Mouse (Mus musculus) intestine, postnatal 0 days (tissue): ENCODE results near the gene A830018L16Rik. TPM values are rescaled to one million over a fixed set of nuclear protein-coding genes. Genes with fewer than 3 reads are reported as not detected.
A peak's percentile ranks its signal among the peaks of the same experiment; 100 is the strongest.

Experiments
- ATAC-seq: fragments of 200-750 bp; cut with Nextera tagmentation; 2 replicates; pipeline ENCODE4 v1.8.0; 2017; ENCODE audit warnings: mild to moderate bottlenecking, moderate TSS enrichment, moderate library complexity
- H3K27ac ChIP-seq: fragments of 300-500 bp; sonication (generic); 2 replicates; pipeline ENCODE4 v1.5.1; 2014; ENCODE audit warnings: mild to moderate bottlenecking, low read depth, low read length, moderate library complexity
- H3K27me3 ChIP-seq: fragments of 300-500 bp; sonication (generic); replicated peaks from 2 replicates; pipeline ENCODE4 v1.6.1; 2014; ENCODE audit warnings: low read length, mixed read lengths; ENCODE audit not compliant: control insufficient read depth, insufficient read depth
- H3K36me3 ChIP-seq: fragments of 300-500 bp; sonication (generic); 2 replicates; pipeline ENCODE4 v1.6.1; 2014; ENCODE audit warnings: mild to moderate bottlenecking, moderate library complexity; ENCODE audit not compliant: control insufficient read depth, insufficient read depth
- H3K4me1 ChIP-seq: fragments of 300-500 bp; sonication (generic); replicated peaks from 2 replicates; pipeline ENCODE4 v1.6.1; 2014; ENCODE audit warnings: antibody characterized with exemption, low read length, mixed read lengths; ENCODE audit not compliant: control insufficient read depth, insufficient read depth
- H3K4me2 ChIP-seq: fragments of 300-500 bp; sonication (generic); replicated peaks from 2 replicates; pipeline ENCODE4 v1.6.1; 2014; ENCODE audit warnings: low read depth, mild to moderate bottlenecking, moderate library complexity
- H3K4me3 ChIP-seq: fragments of 300-500 bp; sonication (generic); 2 replicates; pipeline ENCODE4 v1.5.1; 2014; ENCODE audit warnings: low read depth, low read length
- H3K9ac ChIP-seq: fragments of 300-500 bp; sonication (generic); 2 replicates; pipeline ENCODE4 v1.6.1; 2014; ENCODE audit warnings: mild to moderate bottlenecking, low read depth, low read length
- H3K9me3 ChIP-seq: fragments of 300-500 bp; sonication (generic); 2 replicates; pipeline ENCODE4 v1.6.1; 2016; ENCODE audit warnings: mixed run types; ENCODE audit not compliant: control insufficient read depth
- CTCF ChIP-seq: sonication (generic); IDR thresholded peaks from 2 replicates; pipeline ENCODE4 v1.5.1; 2016; ENCODE audit warnings: low read depth, mild to moderate bottlenecking, control low read depth, antibody characterized with exemption, moderate library complexity
- WGBS: fragments of 180-500 bp; shearing (Covaris S2); extraction: QIAGEN DNeasy Blood & Tissue Kit; methylation state at CpG from one replicate; pipeline ENCODE4 v1.1.7; 2014; 5-methylcytosine and 5-hydroxymethylcytosine counted together
- polyA plus RNA-seq: library from polyadenylated mRNA; unstranded; fragments of >200 nt; fragmentation: Nextera tagmentation; extraction: Ambion mirVana; gene quantifications from 2 replicates; pipeline ENCODE4 v1.2.1, GENCODE M21; 2015

Gene A830018L16Rik
- polyA plus RNA-seq, 1 experiment from 2014 or later, result 0.91 TPM

DNA sequence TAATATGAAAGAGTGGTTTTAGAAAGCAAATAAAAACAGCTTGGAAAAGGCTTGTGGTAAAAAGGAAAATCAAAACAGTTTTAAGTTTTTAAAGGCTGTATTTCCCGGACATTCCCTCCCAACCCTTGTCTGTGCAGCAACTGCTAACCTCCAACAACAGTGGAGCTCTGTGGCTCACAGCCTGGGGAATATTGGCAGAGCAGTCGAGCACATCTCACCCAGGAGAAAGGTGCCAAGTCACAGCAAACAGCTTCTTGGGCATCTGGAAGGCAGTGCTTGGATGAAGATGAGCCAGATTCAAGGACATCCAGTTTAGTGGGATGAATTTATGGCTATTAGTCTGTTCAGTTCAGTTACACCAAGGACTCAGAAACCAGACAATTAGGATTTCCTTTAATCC is 381.8 kb downstream of the A830018L16Rik start:
- no peak for TF ChIP-seq CTCF
- Histone ChIP-seq H3K4me1 (no peaks in the 10 kb centered on the region), H3K4me2 (no peak overlapping the region), H3K36me3 (no peaks in the 10 kb centered on the region), H3K27me3 (no peaks in the 10 kb centered on the region), H3K4me3 (no peak overlapping the region), H3K9ac (no peak overlapping the region), H3K9me3 (no peaks in the 10 kb centered on the region), H3K27ac (no peak overlapping the region)
- WGBS, result 53% methylated on average over 2 of the region's 2 CpGs
- ATAC-seq, result no peak

DNA sequence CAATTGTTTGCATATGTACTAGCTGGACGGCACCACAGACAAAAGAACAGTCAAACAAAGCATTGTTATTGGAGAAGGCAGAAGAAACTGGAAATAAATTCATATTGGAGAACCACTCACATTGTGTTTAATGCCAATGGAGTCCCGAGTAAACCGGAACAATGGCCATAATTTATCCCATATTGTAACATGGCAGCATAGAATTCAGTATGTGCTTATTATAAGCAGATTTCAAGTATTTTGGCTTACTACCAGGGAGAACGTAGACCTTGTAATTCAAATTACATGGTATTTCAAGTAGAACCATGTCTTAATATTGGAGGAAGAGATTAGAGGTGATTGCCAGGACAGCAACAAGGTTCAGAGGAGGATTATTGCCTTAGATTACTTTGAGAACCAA is 458.9 kb downstream of the A830018L16Rik start:
- no peaks in the 10 kb centered on the region for H3K9me3 ChIP-seq
- H3K9ac ChIP-seq, result no peak overlapping the region
- no peak for ATAC-seq

DNA sequence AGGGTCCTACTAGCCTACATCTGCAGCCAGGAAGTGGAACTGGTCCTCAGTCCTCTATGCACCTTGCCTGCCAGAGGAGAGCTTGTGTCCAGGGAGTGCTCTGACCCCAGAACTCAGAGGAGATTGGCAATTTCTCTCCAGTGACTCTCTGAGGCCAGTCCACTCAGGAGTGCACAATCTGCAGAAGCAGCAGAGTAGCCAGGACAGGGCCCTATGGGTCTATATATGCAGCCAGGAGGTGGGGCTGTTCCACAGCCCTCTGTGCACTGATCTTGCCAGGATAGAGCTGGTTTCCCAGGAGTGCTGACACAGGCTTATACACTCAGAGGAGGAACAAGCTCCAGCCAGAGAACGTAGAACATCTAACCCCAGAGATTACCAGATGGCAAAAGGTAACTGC is 459.7 kb downstream of the A830018L16Rik start:
- Histone ChIP-seq H3K4me2 (no peak overlapping the region), H3K27me3 (no peaks in the 10 kb centered on the region), H3K36me3 (no peaks in the 10 kb centered on the region), H3K9me3 (no peaks in the 10 kb centered on the region), H3K4me1 (no peaks in the 10 kb centered on the region), H3K9ac (no peak overlapping the region), H3K27ac (no peak overlapping the region), H3K4me3 (no peak overlapping the region)
- TF ChIP-seq CTCF, result peak; percentile 22; the same call in 1 of the 2 replicates
- WGBS, result 83% methylated on average over 1 of the region's 1 CpGs
- no peak for ATAC-seq

More for the DNA sequence above, 458.9 kb downstream of the A830018L16Rik start:
- no peak for TF ChIP-seq CTCF
- H3K27ac ChIP-seq, result no peak overlapping the region
- H3K4me2 ChIP-seq, result no peak overlapping the region
- no peaks in the 10 kb centered on the region for H3K4me1 ChIP-seq
- no peaks in the 10 kb centered on the region for H3K36me3 ChIP-seq
- WGBS, result 77% methylated on average over 4 of the region's 4 CpGs
- no peaks in the 10 kb centered on the region for H3K27me3 ChIP-seq
- H3K4me3 ChIP-seq, result no peak overlapping the region

DNA sequence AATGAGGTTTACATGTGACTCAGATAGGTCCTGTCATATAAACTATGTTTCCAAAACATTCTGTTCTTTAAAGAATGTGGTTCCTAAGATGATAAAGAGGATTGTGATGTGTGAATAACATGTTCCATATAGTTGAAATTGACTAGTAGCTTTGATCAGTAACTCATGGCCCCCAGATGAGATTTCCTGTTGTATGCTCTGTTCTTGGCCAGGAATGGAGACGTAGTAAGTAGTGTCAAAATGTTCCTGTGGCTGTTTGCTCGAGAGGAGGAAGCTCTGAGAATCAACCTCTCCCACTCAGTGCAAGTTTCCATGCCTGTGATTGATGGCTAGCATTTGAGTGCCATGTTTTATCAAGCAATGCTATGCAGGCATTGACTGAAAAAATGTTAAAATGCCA is 467.8 kb downstream of the A830018L16Rik start:
- Histone ChIP-seq H3K9ac (no peak overlapping the region), H3K36me3 (no peaks in the 10 kb centered on the region), H3K4me3 (no peak overlapping the region), H3K27ac (no peak overlapping the region), H3K4me1 (no peaks in the 10 kb centered on the region), H3K9me3 (no peaks in the 10 kb centered on the region), H3K27me3 (no peaks in the 10 kb centered on the region), H3K4me2 (no peak overlapping the region)
- ATAC-seq, result no peak
- 32% methylated on average over 2 of the region's 2 CpGs for WGBS
- TF ChIP-seq CTCF, result no peak

DNA sequence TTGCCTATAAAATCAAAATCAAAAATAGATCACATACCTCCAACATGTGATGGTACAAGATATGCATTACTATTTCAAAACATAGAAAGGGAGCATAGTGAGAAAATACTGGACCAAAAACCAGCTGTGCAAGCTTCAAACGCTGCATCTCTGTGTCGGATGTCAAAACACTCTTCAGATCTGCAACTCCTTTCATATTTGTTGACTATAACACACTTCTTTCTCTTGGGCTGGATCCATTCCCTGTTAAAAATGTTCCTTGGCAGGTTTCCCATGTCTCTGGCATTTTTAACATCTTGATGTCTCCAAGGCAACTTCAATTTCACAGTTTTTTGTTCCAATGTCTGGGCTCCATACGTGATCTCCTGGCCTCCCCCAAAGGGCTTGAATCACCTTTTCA is 481.8 kb downstream of the A830018L16Rik start:
- no peaks in the 10 kb centered on the region for H3K27me3 ChIP-seq
- 63% methylated on average over 3 of the region's 3 CpGs for WGBS
- no peak for TF ChIP-seq CTCF
- H3K9me3 ChIP-seq, result no peaks in the 10 kb centered on the region
- H3K9ac ChIP-seq, result no peak overlapping the region
- no peak for ATAC-seq
- H3K4me1 ChIP-seq, result no peaks in the 10 kb centered on the region
- no peaks in the 10 kb centered on the region for H3K36me3 ChIP-seq
- no peak overlapping the region for H3K27ac ChIP-seq
- no peak overlapping the region for H3K4me3 ChIP-seq
- no peak overlapping the region for H3K4me2 ChIP-seq

DNA sequence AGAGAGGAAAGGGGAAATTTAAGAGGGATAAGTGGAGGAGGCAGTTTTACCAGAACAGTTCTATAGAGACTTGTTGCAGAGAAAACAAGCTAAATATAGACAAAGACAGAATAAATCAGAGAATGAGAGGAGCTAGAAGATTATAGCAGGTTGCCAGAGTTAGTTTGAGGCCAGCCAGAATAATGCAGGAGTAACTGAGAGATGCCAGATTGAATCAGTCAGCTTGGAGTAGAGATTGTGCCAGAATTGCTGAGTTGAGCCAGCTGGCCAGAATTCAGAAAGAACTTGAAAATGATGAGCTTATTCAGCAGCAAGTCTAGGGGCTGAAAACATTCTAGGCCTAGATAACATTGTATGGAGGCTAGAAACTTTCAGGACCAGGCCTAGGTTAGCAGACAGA is 502.0 kb downstream of the A830018L16Rik start:
- Histone ChIP-seq H3K9me3 (0 out of 2 replicates have a peak, but pooled peaks cover 3% of the 10 kb centered on the region), H3K9ac (no peak overlapping the region), H3K27ac (no peak overlapping the region), H3K4me2 (no peak overlapping the region), H3K27me3 (no peaks in the 10 kb centered on the region), H3K4me3 (no peak overlapping the region), H3K4me1 (no peaks in the 10 kb centered on the region), H3K36me3 (no peaks in the 10 kb centered on the region)
- ATAC-seq, result no peak
- TF ChIP-seq CTCF, result no peak

DNA sequence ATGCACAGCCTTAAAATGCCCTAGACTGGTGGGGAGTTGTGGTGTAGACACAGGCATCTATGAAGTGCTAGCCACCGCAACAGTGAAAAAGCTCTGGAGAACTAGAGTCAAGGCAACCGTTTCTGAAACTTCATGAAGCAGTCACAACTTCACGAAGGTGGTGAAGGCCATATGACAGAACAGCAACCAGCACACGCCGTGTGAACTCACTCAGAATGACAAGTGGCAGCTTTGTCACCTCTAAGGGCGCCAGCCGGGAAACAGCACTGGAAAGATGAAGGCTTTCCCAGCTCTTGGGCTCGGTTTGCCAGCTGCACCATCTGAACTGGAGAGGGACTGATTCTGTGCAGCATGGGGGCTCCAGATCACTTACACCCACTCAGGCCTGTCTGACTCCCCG is 523.1 kb downstream of the A830018L16Rik start:
- Histone ChIP-seq H3K27ac (no peak overlapping the region), H3K9ac (no peak overlapping the region), H3K36me3 (no peaks in the 10 kb centered on the region), H3K27me3 (no peaks in the 10 kb centered on the region), H3K4me1 (no peaks in the 10 kb centered on the region), H3K4me2 (no peak overlapping the region), H3K4me3 (no peak overlapping the region), H3K9me3 (no peaks in the 10 kb centered on the region)
- ATAC-seq, result no peak
- TF ChIP-seq CTCF, result no peak
- 79% methylated on average over 9 of the region's 9 CpGs for WGBS
